Mouse (Mus musculus) heart, adult 11 months (tissue): ENCODE results near the gene Krtap4-9.
"Not testable (repeated sequence)": the region's sequence is repeated elsewhere in the genome, so short reads cannot be mapped to it uniquely, and the experiment has no call there.

Experiments used
- DNase-seq: peaks from one replicate; pipeline ENCODE4 v3.0.0; 2022

Gene Krtap4-9

DNA sequence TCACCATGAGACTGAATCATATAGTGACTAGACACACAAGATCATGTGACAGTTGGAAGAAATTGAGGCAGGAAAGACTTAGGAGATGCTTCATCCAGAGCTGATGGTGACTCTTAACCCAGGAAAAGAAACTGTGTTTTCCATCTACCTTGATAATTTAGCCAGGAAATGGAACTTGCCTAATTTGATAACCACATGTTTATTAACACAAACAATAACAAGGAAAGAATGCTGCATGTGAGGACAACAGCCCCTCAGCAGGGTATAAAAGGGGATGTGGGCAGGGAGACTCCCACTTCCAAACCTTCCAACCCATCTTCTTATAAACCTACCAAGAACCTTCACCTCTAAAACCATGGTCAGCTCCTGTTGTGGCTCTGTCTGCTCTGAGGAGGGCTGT, at the start of gene Krtap4-9:
Gene Krtap4-9, plus strand, starts transcription at position 301 of the 400 bp plus-strand sequence.
- not testable (repeated sequence) for DNase-seq

DNA sequence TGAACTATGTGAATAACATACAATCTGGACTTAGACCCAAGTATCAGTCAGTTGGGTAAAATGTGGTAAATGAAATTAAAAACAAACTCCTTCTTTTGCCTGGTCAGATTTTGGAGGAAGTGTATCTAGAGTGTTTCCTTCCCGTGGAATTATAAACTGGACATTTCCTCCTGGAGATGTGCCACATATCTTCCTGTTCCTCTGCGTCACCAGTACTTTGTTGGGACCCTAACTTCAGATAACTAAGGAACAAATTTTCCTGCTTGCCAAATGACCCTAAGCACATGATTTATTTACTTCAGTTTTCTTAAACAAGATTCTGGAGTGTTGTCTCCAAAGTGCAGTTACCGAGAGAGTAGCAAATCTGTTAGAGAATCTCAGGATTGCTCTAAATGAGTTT, 41.0 kb upstream of the Krtap4-9 start:
- no peak for DNase-seq

DNA sequence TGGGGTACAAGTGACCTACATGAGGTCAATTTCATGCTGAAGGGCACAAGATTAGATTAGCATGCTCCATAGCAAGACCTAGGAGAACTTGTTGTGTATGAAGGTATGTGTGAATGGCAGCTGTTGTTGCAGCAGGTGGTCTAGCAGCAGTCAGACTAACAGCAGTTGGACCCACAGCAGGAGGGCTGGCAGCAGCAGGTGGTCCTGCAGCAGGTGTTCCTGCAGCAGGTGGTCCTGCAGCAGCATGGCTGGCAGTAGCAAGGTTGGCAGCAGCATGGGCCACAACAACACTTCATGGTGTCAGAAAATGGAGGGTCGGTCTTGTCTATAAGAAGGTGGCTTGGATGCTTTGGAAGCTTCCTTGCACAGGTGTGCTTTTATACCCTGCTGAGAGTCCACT, 26.1 kb upstream of the Krtap4-9 start:
- DNase-seq = no peak

DNA sequence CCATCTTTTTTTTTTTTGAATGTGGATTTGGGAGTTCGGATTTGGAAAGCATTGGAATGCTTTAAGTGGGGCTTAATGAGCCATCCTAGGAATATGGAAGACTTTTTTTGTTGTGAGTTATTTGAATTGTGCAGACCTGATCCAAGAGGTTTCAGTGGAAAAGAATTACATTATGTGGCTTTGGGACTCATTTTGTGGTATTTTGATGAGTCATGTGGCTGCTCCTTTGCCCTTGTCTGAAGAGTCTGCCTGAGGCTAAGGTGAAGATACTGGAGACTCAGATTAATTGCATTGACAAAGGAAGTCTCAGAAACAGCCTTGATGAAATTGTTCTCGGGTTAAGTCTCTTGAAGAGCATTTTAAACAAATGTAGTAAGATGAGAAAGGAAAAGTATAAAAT, 16.6 kb upstream of the Krtap4-9 start:
- no peak for DNase-seq

DNA sequence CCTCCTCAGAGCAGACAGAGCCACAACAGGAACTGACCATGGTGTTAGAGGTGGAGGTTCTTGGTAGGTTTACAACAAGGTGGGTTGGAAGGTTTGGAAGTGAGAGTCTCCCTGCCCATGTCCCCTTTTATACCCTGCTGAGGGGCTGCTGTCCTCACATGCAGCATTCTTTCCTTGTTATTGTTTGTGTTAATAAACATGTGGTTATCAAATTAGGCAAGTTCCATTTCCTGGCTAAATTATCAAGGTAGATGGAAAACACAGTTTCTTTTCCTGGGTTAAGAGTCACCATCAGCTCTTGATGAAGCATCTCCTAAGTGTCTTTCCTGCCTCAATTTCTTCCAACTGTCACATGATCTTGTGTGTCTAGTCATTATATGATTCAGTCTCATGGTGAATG, 12.2 kb upstream of the Krtap4-9 start, which contains the start of gene Gm11595:
Gene Gm11595, minus strand, starts transcription at position 101 of the 400 bp plus-strand sequence.
- DNase-seq = not testable (repeated sequence)

DNA sequence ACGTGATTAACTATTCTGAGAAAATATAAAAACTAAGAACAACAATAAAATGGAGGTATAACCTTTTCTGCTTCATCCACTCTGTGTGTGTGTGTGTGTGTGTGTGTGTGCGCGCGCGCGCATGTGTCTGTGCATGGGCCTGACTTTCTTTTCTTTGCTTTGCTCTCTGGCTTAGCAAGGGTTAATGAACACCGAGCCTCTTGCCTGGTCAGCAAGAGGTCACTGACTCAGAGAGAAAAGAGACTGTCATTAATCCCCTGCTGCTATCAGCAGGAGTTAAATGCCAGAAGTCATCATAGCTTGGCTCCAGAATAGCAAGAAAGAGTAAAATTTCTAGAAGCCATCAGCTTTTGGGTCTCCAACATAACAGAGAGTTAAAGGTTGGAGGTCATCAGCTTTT, 6.6 kb upstream of the Krtap4-9 start:
- no peak for DNase-seq

DNA sequence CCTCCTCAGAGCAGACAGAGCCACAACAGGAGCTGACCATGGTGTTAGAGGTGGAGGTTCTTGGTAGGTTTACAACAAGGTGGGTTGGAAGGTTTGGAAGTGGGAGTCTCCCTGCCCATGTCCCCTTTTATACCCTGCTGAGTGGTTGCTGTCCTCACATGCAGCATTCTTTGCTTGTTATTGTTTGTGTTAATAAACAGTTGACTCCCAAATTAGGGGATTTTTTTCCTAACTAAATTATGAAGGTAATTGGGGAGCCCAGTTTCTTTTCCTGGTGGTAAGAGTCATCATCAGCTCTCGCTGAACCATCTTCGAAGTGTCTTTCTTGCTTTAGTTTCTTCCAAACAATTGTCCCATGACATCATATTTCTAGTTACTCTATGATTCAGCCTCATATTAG, 4.4 kb upstream of the Krtap4-9 start, which contains the start of gene Krtap4-8:
Gene Krtap4-8, minus strand, starts transcription at position 101 of the 400 bp plus-strand sequence.
- no peak for DNase-seq

DNA sequence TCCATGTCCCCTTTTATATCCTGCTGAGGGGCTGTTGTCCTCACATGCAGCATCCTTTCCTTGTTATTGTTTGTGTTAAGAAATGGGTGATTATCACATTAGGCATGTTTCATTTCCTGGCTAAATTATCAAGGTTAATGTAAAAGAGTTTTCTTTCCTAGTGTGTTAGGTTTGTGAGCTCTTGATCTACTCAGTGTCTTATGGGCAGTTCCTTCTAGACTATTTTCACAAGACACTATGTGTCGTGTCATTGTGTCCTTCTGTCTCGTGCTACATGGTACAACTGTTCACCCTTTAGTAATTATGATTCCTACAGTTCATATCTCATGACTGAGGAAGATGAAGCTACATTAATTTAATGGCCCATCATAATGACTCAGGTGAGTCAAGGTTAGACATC, 8.4 kb downstream of the Krtap4-9 start, which contains the start of gene Gm11596:
Gene Gm11596, minus strand, starts transcription at position 101 of the 400 bp plus-strand sequence.
- DNase-seq = no peak

DNA sequence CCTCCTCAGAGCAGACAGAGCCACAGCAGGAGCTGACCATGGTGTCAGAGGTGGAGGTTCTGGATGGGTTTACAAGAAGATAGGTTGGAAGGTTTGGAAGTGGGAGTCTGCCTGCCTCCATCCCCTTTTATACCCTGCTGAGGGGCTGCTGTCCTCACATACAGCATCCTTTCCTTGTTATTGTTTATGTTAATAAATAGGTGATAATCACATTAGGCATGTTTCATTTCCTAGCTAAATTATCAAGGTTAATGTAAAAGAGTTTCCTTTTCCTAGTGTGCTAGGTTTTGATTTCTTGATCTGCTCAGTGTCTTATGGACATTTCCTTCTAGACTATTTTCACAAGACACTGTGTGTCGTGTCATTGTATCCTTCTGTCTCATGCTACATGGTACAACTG, 13.8 kb downstream of the Krtap4-9 start, which contains the start of gene Gm11569:
Gene Gm11569, minus strand, starts transcription at position 101 of the 400 bp plus-strand sequence.
- DNase-seq = not testable (repeated sequence)

DNA sequence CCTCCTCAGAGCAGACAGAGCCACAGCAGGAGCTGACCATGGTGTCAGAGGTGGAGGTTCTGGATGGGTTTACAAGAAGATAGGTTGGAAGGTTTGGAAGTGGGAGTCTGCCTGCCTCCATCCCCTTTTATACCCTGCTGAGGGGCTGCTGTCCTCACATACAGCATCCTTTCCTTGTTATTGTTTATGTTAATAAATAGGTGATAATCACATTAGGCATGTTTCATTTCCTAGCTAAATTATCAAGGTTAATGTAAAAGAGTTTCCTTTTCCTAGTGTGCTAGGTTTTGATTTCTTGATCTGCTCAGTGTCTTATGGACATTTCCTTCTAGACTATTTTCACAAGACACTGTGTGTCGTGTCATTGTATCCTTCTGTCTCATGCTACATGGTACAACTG, 19.3 kb downstream of the Krtap4-9 start, which contains the start of gene Gm11554:
Gene Gm11554, minus strand, starts transcription at position 101 of the 400 bp plus-strand sequence.
- DNase-seq = not testable (repeated sequence)

DNA sequence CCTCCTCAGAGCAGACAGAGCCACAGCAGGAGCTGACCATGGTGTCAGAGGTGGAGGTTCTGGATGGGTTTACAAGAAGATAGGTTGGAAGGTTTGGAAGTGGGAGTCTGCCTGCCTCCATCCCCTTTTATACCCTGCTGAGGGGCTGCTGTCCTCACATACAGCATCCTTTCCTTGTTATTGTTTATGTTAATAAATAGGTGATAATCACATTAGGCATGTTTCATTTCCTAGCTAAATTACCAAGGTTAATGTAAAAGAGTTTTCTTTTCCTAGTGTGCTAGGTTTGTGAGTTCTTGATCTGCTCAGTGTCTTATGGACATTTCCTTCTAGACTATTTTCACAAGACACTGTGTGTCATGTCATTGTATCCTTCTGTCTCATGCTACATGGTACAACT, 24.8 kb downstream of the Krtap4-9 start, which contains the start of gene Krtap4-13:
Gene Krtap4-13, minus strand, starts transcription at position 101 of the 400 bp plus-strand sequence.
- not testable (repeated sequence) for DNase-seq

DNA sequence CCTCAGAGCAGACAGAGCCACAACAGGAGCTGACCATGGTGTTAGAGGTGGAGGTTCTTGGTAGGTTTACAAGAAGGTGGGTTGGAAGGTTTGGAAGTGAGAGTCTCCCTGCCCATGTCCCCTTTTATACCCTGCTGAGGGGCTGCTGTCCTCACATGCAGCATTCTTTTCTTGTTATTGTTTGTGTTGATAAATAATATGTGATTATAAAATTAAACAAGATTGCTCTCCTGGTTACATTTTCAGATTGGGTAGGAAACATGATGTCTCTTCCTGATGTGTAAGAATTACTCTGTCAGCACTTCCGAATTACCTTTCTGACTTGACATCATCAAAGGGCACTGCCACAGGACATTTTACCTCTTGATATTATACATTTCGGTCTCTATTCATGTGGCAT, 30.6 kb downstream of the Krtap4-9 start, which contains the start of gene Gm11564:
Gene Gm11564, minus strand, starts transcription at position 101 of the 400 bp plus-strand sequence.
- DNase-seq = not testable (repeated sequence)
